Mouse (Mus musculus) testis, adult 10 weeks (tissue): Measurements from ENCODE around the gene Prl6a1. TPM values are rescaled to one million over a fixed set of nuclear protein-coding genes. Genes with fewer than 3 reads are reported as not detected.

Source experiments
- polyA plus RNA-seq: library from polyadenylated mRNA; stranded (reverse); fragments of 350-450 nt; fragmentation: Illumina TruSeq; extraction: RNeasy Lipid Tissue Mini Kit (QIAGEN cat#74804); gene quantifications from one replicate; pipeline ENCODE4 v1.2.3, GENCODE M21; 2014; ENCODE audit warnings: low read depth, low replicate concordance

The Prl6a1 gene
- polyA plus RNA-seq: not detected

GRCm38 (mm10) chr13:27312334-27313225 is at the start of gene Prl6a1:
TSS of gene Prl6a1 (plus strand) at chr13:27312627.

GRCm38 (mm10) chr13:27345373-27345772 is 32.9 kb downstream of the Prl6a1 start, which contains the start of gene Prl8a2:
TSS of gene Prl8a2 (plus strand) at chr13:27345673.

Other genes with a start within 250 kb of the Prl6a1 start
- gene Prl3d1, start 218.4 kb upstream of the Prl6a1 start, polyA plus RNA-seq: not detected
- not detected for gene Prl3d2, start 190.9 kb upstream of the Prl6a1 start, polyA plus RNA-seq
- not detected for gene Prl3d3, start 155.8 kb upstream of the Prl6a1 start, polyA plus RNA-seq
- gene Prl3c1, start 116.0 kb upstream of the Prl6a1 start, polyA plus RNA-seq: 9.6 TPM
- gene Prl3b1, start 70.8 kb upstream of the Prl6a1 start, polyA plus RNA-seq: not detected
- not detected for gene Prl3a1, start 53.2 kb upstream of the Prl6a1 start, polyA plus RNA-seq
- not detected for gene Prl8a2, start 33.0 kb downstream of the Prl6a1 start, polyA plus RNA-seq
- not detected for gene Prl2b1, start 78.2 kb downstream of the Prl6a1 start, polyA plus RNA-seq
- gene Prl8a6, start 126.1 kb downstream of the Prl6a1 start, polyA plus RNA-seq: not detected
- gene Prl8a8, start 200.6 kb downstream of the Prl6a1 start, polyA plus RNA-seq: not detected